Mouse (Mus musculus) forebrain, embryonic 10.5 days (tissue): Measurements from ENCODE around the gene Rgs17. TPM values are rescaled to one million over a fixed set of nuclear protein-coding genes. Genes with fewer than 3 reads are reported as not detected.
"Not testable (repeated sequence)": the region's sequence is repeated elsewhere in the genome, so short reads cannot be mapped to it uniquely, and the experiment has no call there.

Experiments
- DNase-seq: peaks from one replicate; pipeline ENCODE4 v3.0.0-alpha.2; 2017; ENCODE audit warnings: low spot score; ENCODE audit errors: extremely low spot score
- H3K27ac ChIP-seq: fragments of 300-500 bp; sonication (generic); 2 replicates; pipeline ENCODE4 v1.5.1; 2016; ENCODE audit warnings: mild to moderate bottlenecking
- H3K27me3 ChIP-seq: fragments of 300-500 bp; sonication (generic); 2 replicates; pipeline ENCODE4 v1.6.1; 2016; ENCODE audit warnings: mild to moderate bottlenecking; ENCODE audit not compliant: poor library complexity, severe bottlenecking
- H3K36me3 ChIP-seq: fragments of 300-500 bp; sonication (generic); replicated peaks from 2 replicates; pipeline ENCODE4 v1.6.1; 2016; ENCODE audit warnings: mild to moderate bottlenecking, moderate library complexity
- H3K4me1 ChIP-seq: fragments of 300-500 bp; sonication (generic); 2 replicates; pipeline ENCODE4 v1.6.1; 2016
- H3K4me3 ChIP-seq: fragments of 300-500 bp; sonication (generic); 2 replicates; pipeline ENCODE4 v1.5.1; 2016; ENCODE audit warnings: mild to moderate bottlenecking, moderate library complexity
- H3K9me3 ChIP-seq: fragments of 300-500 bp; sonication (generic); 2 replicates; pipeline ENCODE4 v1.6.1; 2016; ENCODE audit warnings: mild to moderate bottlenecking, moderate library complexity
- WGBS: fragments of 180-500 bp; shearing (Covaris S2); methylation state at CpG from one replicate; pipeline ENCODE4 v1.1.7; 2016; 5-methylcytosine and 5-hydroxymethylcytosine counted together
- polyA plus RNA-seq: library from polyadenylated mRNA; unstranded; fragments of >200 nt; fragmentation: Nextera tagmentation; extraction: Ambion mirVana; gene quantifications from 2 replicates; pipeline ENCODE4 v1.2.1, GENCODE M21; 2016

The Rgs17 gene
- polyA plus RNA-seq, result 0.73 and 1.2 TPM in 2 replicates

- H3K27me3 ChIP-seq, result peaks cover 32% of the 10 kb centered on the region
- H3K4me3 ChIP-seq, result peak within 1 kb of the TSS; percentile 78
- H3K36me3 ChIP-seq, result no peaks in the 10 kb centered on the region
- under 1% methylated on average over 32 of the region's 35 CpGs for WGBS
- H3K4me1 ChIP-seq, result peaks cover 19% of the 10 kb centered on the region
- peak within 1 kb of the TSS; percentile 81 for H3K27ac ChIP-seq
- H3K9me3 ChIP-seq, result no peaks in the 10 kb centered on the region
- peak; percentile 71 for DNase-seq
These were observed at the start of gene Rgs17 for GRCm38 (mm10) chr10:5922294-5922828. Gene Rgs17, minus strand, starts transcription at chr10:5922400.

GRCm38 (mm10) chr10:5967655-5968054, 45.5 kb upstream of the Rgs17 start:
- peaks cover 2% of the 10 kb centered on the region; the same call in 1 of the 2 replicates for H3K9me3 ChIP-seq
- H3K27ac ChIP-seq, result no peak overlapping the region
- no peak for DNase-seq
- 81% methylated on average over 2 of the region's 2 CpGs for WGBS
- no peaks in the 10 kb centered on the region for H3K4me1 ChIP-seq
- no peaks in the 10 kb centered on the region for H3K36me3 ChIP-seq
- H3K27me3 ChIP-seq, result no peaks in the 10 kb centered on the region
- no peak overlapping the region for H3K4me3 ChIP-seq

- H3K36me3 ChIP-seq, H3K9me3 ChIP-seq, H3K4me1 ChIP-seq, H3K27me3 ChIP-seq, DNase-seq, H3K27ac ChIP-seq, H3K4me3 ChIP-seq: not testable (repeated sequence)
These were observed 31.6 kb upstream of the Rgs17 start for GRCm38 (mm10) chr10:5953787-5954186.

- no peak for DNase-seq
- Histone ChIP-seq H3K27me3 (peaks cover 32% of the 10 kb centered on the region), H3K27ac (no peak overlapping the region), H3K4me3 (no peak overlapping the region), H3K36me3 (no peaks in the 10 kb centered on the region), H3K4me1 (peaks cover 19% of the 10 kb centered on the region), H3K9me3 (no peaks in the 10 kb centered on the region)
- WGBS, result 92% methylated on average over 5 of the region's 5 CpGs
These were observed 2.1 kb upstream of the Rgs17 start for GRCm38 (mm10) chr10:5924261-5924660.

GRCm38 (mm10) chr10:5923096-5923495, 896 bp upstream of the Rgs17 start:
- Histone ChIP-seq H3K4me3 (peak overlapping the region; percentile 78; the same call in 1 of the 2 replicates), H3K27me3 (peaks cover 32% of the 10 kb centered on the region), H3K27ac (no peak overlapping the region), H3K36me3 (no peaks in the 10 kb centered on the region), H3K4me1 (peaks cover 19% of the 10 kb centered on the region), H3K9me3 (no peaks in the 10 kb centered on the region)
- DNase-seq, result no peak
- 16% methylated on average over 9 of the region's 9 CpGs for WGBS

GRCm38 (mm10) chr10:5921771-5922170, 429 bp downstream of the Rgs17 start:
- under 1% methylated on average over 31 of the region's 31 CpGs for WGBS
- H3K9me3 ChIP-seq, result no peaks in the 10 kb centered on the region
- no peaks in the 10 kb centered on the region for H3K36me3 ChIP-seq
- peak; percentile 16 for DNase-seq
- H3K27ac ChIP-seq, result peak overlapping the region; percentile 81
- H3K4me1 ChIP-seq, result peaks cover 19% of the 10 kb centered on the region
- peak overlapping the region; percentile 78 for H3K4me3 ChIP-seq
- peaks cover 32% of the 10 kb centered on the region for H3K27me3 ChIP-seq

- H3K27ac ChIP-seq, result no peak overlapping the region
- H3K4me1 ChIP-seq, result peaks cover 19% of the 10 kb centered on the region
- H3K4me3 ChIP-seq, result peak overlapping the region; percentile 78
- peaks cover 32% of the 10 kb centered on the region for H3K27me3 ChIP-seq
- no peaks in the 10 kb centered on the region for H3K36me3 ChIP-seq
- DNase-seq, result peak; percentile 18
- no peaks in the 10 kb centered on the region for H3K9me3 ChIP-seq
- WGBS, result under 1% methylated on average over 12 of the region's 12 CpGs
These were observed 1.1 kb downstream of the Rgs17 start for GRCm38 (mm10) chr10:5921031-5921551.

- no peak overlapping the region for H3K27ac ChIP-seq
- H3K9me3 ChIP-seq, result no peaks in the 10 kb centered on the region
- no peaks in the 10 kb centered on the region for H3K27me3 ChIP-seq
- 96% methylated on average over 2 of the region's 2 CpGs for WGBS
- no peaks in the 10 kb centered on the region for H3K36me3 ChIP-seq
- H3K4me3 ChIP-seq, result no peak overlapping the region
- H3K4me1 ChIP-seq, result no peaks in the 10 kb centered on the region
- DNase-seq, result no peak
These were observed 17.8 kb downstream of the Rgs17 start for GRCm38 (mm10) chr10:5904399-5904798.

GRCm38 (mm10) chr10:5901777-5902176, 20.4 kb downstream of the Rgs17 start:
- no peak for DNase-seq
- H3K4me1 ChIP-seq, result no peaks in the 10 kb centered on the region
- H3K9me3 ChIP-seq, result no peaks in the 10 kb centered on the region
- H3K4me3 ChIP-seq, result no peak overlapping the region
- 88% methylated on average over 4 of the region's 4 CpGs for WGBS
- no peaks in the 10 kb centered on the region for H3K36me3 ChIP-seq
- no peak overlapping the region for H3K27ac ChIP-seq
- H3K27me3 ChIP-seq, result no peaks in the 10 kb centered on the region

- Histone ChIP-seq H3K9me3 (no peaks in the 10 kb centered on the region), H3K27me3 (no peaks in the 10 kb centered on the region), H3K36me3 (no peaks in the 10 kb centered on the region), H3K4me1 (no peaks in the 10 kb centered on the region), H3K27ac (no peak overlapping the region), H3K4me3 (no peak overlapping the region)
- 83% methylated on average over 6 of the region's 6 CpGs for whole genome bisulfite sequencing
- no peak for DNase-seq
These were observed 21.5 kb downstream of the Rgs17 start for GRCm38 (mm10) chr10:5900731-5901130.

- Histone ChIP-seq H3K27me3 (no peaks in the 10 kb centered on the region), H3K9me3 (no peaks in the 10 kb centered on the region), H3K4me1 (no peaks in the 10 kb centered on the region), H3K4me3 (no peak overlapping the region), H3K36me3 (no peaks in the 10 kb centered on the region), H3K27ac (no peak overlapping the region)
- 87% methylated on average over 3 of the region's 3 CpGs for whole genome bisulfite sequencing
- DNase-seq, result no peak
These were observed 45.1 kb downstream of the Rgs17 start for GRCm38 (mm10) chr10:5877106-5877505.

- no peaks in the 10 kb centered on the region for H3K27me3 ChIP-seq
- H3K9me3 ChIP-seq, result no peaks in the 10 kb centered on the region
- DNase-seq, result no peak
- 74% methylated on average over 4 of the region's 4 CpGs for WGBS
- no peak overlapping the region for H3K27ac ChIP-seq
- H3K4me3 ChIP-seq, result no peak overlapping the region
- no peaks in the 10 kb centered on the region for H3K4me1 ChIP-seq
- H3K36me3 ChIP-seq, result no peaks in the 10 kb centered on the region
These were observed 51.1 kb downstream of the Rgs17 start for GRCm38 (mm10) chr10:5871081-5871480.

GRCm38 (mm10) chr10:5867981-5868552, 54.1 kb downstream of the Rgs17 start:
- no peak for DNase-seq
- H3K27me3 ChIP-seq, result no peaks in the 10 kb centered on the region
- WGBS, result 88% methylated on average over 11 of the region's 11 CpGs
- no peak overlapping the region for H3K27ac ChIP-seq
- no peaks in the 10 kb centered on the region for H3K9me3 ChIP-seq
- H3K4me3 ChIP-seq, result no peak overlapping the region
- no peaks in the 10 kb centered on the region for H3K36me3 ChIP-seq
- H3K4me1 ChIP-seq, result no peaks in the 10 kb centered on the region
